Mouse (Mus musculus) natural killer cell, adult 2 months (primary cell): ENCODE data around the gene Nell1.

Experiments
- DNase-seq, 2 experiments: peaks; one replicate each; pipeline ENCODE4 v3.0.0; 2022; ENCODE audit warnings: low spot score in 2 of 2

Nell1 gene

DNA sequence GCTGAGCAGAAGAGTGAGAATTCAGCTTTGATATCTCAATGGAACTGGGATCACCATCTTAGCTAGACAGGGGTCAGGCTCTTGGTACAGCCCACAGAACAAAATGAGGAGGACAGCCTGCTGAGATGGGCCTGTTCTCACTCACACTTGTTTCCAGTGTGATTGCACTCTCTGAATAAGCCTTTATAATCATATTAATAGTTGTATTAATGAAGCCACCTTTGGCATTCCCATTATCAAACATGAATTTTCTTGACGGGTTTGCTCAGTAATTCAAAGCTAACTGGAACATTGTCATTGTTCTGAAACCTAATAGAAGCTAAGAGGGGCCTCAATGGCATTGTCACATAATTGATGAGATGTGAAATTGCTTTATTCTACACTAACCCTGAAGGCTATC is 875.6 kb downstream of the Nell1 start:
- no peak for DNase-seq

DNA sequence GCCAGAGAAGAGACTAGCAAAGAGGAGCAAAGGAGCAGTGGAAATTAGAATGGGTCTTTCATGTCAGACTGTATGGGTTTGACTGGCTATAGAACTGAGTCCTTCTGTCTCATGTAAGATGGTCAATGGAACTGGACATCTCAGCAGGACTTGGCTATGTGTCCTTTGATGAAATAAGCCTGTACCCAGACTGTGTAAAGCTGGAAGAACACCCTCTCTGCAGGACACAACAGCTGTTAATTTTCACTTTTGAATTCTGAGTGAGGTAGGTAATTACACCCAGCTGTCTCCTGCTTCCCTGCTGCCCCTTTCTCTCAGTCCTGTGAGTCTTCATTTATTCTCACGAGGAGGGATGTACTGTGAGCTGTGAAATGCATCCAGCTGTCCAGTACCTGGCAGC is 895.5 kb downstream of the Nell1 start:
- DNase-seq, result no peak

DNA sequence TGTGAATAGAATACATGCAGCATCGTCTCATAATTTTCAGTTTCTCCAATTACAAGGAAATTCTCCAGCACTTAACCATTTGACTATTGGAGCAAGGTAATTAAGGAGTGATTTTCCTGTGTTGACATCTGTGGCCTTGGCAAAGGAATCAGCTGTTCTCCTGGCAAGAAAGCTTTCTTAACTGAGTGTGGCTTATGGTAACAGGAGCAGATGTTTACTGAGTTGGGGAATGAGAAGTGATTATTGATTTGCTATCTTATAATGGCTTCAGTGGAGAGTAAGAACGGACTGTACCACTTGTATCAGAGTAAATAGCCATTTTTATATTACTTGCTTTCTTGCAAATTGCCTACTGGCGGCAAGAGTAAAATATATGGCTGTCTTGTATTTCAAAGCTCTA is 913.0 kb downstream of the Nell1 start:
- no peak for DNase-seq

DNA sequence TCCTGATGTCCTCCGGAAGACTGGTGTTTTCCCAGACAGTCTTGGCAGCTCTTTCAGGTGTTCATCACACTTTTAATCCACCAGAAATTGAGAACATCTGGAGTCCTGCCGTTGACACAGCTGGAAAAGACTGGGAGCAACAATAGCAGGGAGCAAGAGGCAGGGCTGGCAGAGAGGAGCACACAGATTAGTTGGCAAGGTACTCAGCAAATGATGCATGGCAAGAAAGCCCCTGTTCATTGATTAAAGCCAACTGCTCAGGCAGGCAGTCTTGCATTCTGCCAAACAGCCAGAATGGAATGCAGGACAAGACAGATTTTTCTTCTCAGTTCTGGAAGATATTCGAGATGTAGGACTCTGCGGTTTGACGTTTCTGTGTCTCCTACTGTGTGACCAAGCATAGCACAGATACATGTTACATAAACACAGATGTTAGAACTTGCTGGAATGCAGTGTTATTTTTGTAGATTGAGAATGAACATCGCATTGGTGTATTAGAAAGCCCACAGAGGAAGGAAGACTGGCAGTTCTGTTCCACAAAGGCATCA is 925.0 kb downstream of the Nell1 start:
- no peak for DNase-seq
